In the genomic region with DNA sequence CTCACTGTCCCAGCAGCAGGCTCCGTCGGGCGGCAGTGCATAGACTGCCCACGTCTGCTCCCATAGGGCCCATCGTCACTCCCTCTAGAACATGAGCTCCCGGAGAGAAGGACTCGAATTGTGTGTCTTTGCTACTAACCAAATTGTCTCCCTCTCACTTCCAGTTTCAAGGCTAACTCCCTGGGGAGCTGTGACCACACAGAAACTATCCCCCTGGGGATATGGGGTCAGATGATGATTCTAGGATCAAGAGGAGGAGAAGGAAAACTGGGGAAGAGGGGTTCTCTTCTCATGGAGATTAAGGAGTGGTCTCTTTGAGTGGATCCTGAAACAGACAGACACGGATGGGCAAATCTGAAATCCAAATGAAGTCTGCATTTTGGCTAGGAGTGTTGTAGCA, we compare ENCODE assay signal across 23 mouse cellular contexts. TPM values are rescaled to one million over a fixed set of nuclear protein-coding genes. Genes with fewer than 3 reads are reported as not detected.
DNase-seq lines count a peak whose midpoint lies in the region; ATAC-seq and TF ChIP-seq lines count a peak whose summit lies in the region.
"Had no signal": no experiment of that assay in that cellular context is flagged by ENCODE, and none has a peak within 500 bp of the region (broad histone marks: within the 10 kb centered on the region; RNA-seq: fewer than 3 reads in every experiment).

No protein-coding gene starts in this region.

- H3K9me3 ChIP-seq in forebrain, embryonic 10.5 days = peaks cover 3% of the 10 kb centered on the region; the same call in 1 of the 2 replicates
- no peaks in the 10 kb centered on the region for H3K9me3 ChIP-seq in forebrain, embryonic 11.5 days (ENCODE audit: control insufficient read depth, low read length)
- no peaks in the 10 kb centered on the region for H3K9me3 ChIP-seq in lung, embryonic 15.5 days
- H3K9me3 ChIP-seq: embryonic facial prominence, embryonic 13.5 days; embryonic facial prominence, embryonic 15.5 days; forebrain, embryonic 12.5 days had no signal

- TF ChIP-seq CTCF in cerebellum, adult 2 months (IDR thresholded peaks at IDR 0.05; ENCODE audit: borderline replicate concordance, insufficient read depth, low read depth, low read length) = no peak
- TF ChIP-seq CTCF in lung, adult 2 months (IDR thresholded peaks at IDR 0.05; ENCODE audit: insufficient read depth, low read length) = no peak

- H3K36me3 ChIP-seq in forebrain, embryonic 10.5 days (replicated peaks) = no peaks in the 10 kb centered on the region
- no peaks in the 10 kb centered on the region for H3K36me3 ChIP-seq in forebrain, embryonic 11.5 days (ENCODE audit: control insufficient read depth, insufficient read depth, low read length)
- no peaks in the 10 kb centered on the region for H3K36me3 ChIP-seq in lung, embryonic 15.5 days
- H3K36me3 ChIP-seq: embryonic facial prominence, embryonic 13.5 days; embryonic facial prominence, embryonic 15.5 days; forebrain, embryonic 12.5 days had no signal

- H3K4me3 ChIP-seq in cerebellum, adult 2 months (replicated peaks; ENCODE audit: insufficient read depth, low read depth, low read length) = no peak overlapping the region
- no peak overlapping the region for H3K4me3 ChIP-seq in forebrain, embryonic 10.5 days
- no peak overlapping the region for H3K4me3 ChIP-seq in forebrain, embryonic 11.5 days (ENCODE audit: low read depth, low read length)
- H3K4me3 ChIP-seq in lung, embryonic 15.5 days = no peak overlapping the region
- H3K4me3 ChIP-seq in lung, adult 2 months (replicated peaks; ENCODE audit: extremely low read depth, low read depth, low read length) = no peak overlapping the region
- H3K4me3 ChIP-seq: embryonic facial prominence, embryonic 13.5 days; embryonic facial prominence, embryonic 15.5 days; erythroblast, embryonic 14.5 days; forebrain, embryonic 12.5 days had no signal

- H3K4me2 ChIP-seq in forebrain, embryonic 11.5 days (ENCODE audit: low read depth, low read length, severe bottlenecking) = no peak overlapping the region
- H3K4me2 ChIP-seq in lung, embryonic 15.5 days = no peak overlapping the region
- H3K4me2 ChIP-seq: embryonic facial prominence, embryonic 13.5 days; embryonic facial prominence, embryonic 15.5 days; forebrain, embryonic 12.5 days had no signal

- H3K9ac ChIP-seq in forebrain, embryonic 11.5 days (ENCODE audit: low read length) = no peak overlapping the region
- H3K9ac ChIP-seq in lung, embryonic 15.5 days = no peak overlapping the region
- H3K9ac ChIP-seq: embryonic facial prominence, embryonic 13.5 days; embryonic facial prominence, embryonic 15.5 days; forebrain, embryonic 12.5 days had no signal

- no peaks in the 10 kb centered on the region for H3K27me3 ChIP-seq in cerebellum, adult 2 months (ENCODE audit: control insufficient read depth, insufficient read depth, low read length)
- peaks cover 38% of the 10 kb centered on the region for H3K27me3 ChIP-seq in forebrain, embryonic 10.5 days (ENCODE audit: poor library complexity, severe bottlenecking)
- no peaks in the 10 kb centered on the region for H3K27me3 ChIP-seq in forebrain, embryonic 11.5 days (ENCODE audit: control insufficient read depth, insufficient read depth, low read length)
- no peaks in the 10 kb centered on the region for H3K27me3 ChIP-seq in lung, embryonic 15.5 days
- H3K27me3 ChIP-seq: embryonic facial prominence, embryonic 15.5 days had no signal

- no peak for ATAC-seq in forebrain, embryonic 11.5 days (replicated peaks; ENCODE audit: low FRiP score)
- no peak for ATAC-seq in lung, embryonic 15.5 days (ENCODE audit: borderline replicate concordance, extremely low read depth, low FRiP score, low TSS enrichment)
- ATAC-seq: CD4-positive, CD25-positive, alpha-beta regulatory T cell, adult 4 months; forebrain, embryonic 14.5 days; forebrain, embryonic 16.5 days had no signal

- H3K4me1 ChIP-seq in cerebellum, adult 2 months (ENCODE audit: control insufficient read depth, insufficient read depth, low read length) = peaks cover 57% of the 10 kb centered on the region
- peaks cover 54% of the 10 kb centered on the region for H3K4me1 ChIP-seq in forebrain, embryonic 10.5 days
- H3K4me1 ChIP-seq in forebrain, embryonic 11.5 days (replicated peaks; ENCODE audit: control insufficient read depth, insufficient read depth, low read length) = peaks cover 22% of the 10 kb centered on the region
- peaks cover 42% of the 10 kb centered on the region for H3K4me1 ChIP-seq in lung, embryonic 15.5 days
- H3K4me1 ChIP-seq in lung, adult 2 months (ENCODE audit: control insufficient read depth, insufficient read depth, low read length) = peaks cover 9% of the 10 kb centered on the region; the same call in 1 of the 2 replicates

- no peak for TF ChIP-seq POLR2A in cerebellum, adult 2 months (IDR thresholded peaks at IDR 0.05; ENCODE audit: borderline replicate concordance, insufficient read depth, low read length)
- no peak for TF ChIP-seq POLR2A in lung, adult 2 months (IDR thresholded peaks at IDR 0.05; ENCODE audit: borderline replicate concordance, extremely low read depth, low read depth, low read length)

- DNase-seq in cerebellum, adult 2 months = no peak
- DNase-seq in cerebellum, postnatal 14 days = no peak
- no peak for DNase-seq in forebrain, embryonic 10.5 days (ENCODE audit: extremely low spot score, low spot score)
- DNase-seq in forebrain, embryonic 11.5 days (ENCODE audit: low spot score) = no peak
- DNase-seq in lung, adult 2 months = no peak
- DNase-seq: adrenal gland, adult 2 months; adrenal gland, postnatal 10 days; adrenal gland, postnatal 25 days; B cell, adult 2 months; cerebellum, adult 11 months; cerebellum, adult 18-20 months; cerebellum, adult 9-10 months; cerebellum, postnatal 10 days; cerebellum, postnatal 36 days; embryo, embryonic 11 days had no signal

- WGBS in cerebellum, adult 2 months = 68% methylated on average over 8 of the region's 8 CpGs
- WGBS in forebrain, embryonic 10.5 days = 83% methylated on average over 8 of the region's 8 CpGs
- 82% methylated on average over 8 of the region's 8 CpGs for WGBS in forebrain, embryonic 11.5 days
- 71% methylated on average over 8 of the region's 8 CpGs for WGBS in lung, embryonic 15.5 days
- 79% methylated on average over 8 of the region's 8 CpGs for WGBS in lung, adult 2 months

- peak overlapping the region; percentile 60; the same call in 1 of the 2 replicates for H3K27ac ChIP-seq in cerebellum, adult 2 months (ENCODE audit: insufficient read depth, low read length)
- peak overlapping the region; percentile 40; the same call in 1 of the 2 replicates for H3K27ac ChIP-seq in forebrain, embryonic 10.5 days
- no peak overlapping the region for H3K27ac ChIP-seq in forebrain, embryonic 11.5 days (ENCODE audit: low read depth, low read length)
- peak overlapping the region; percentile 89; the same call in 1 of the 2 replicates for H3K27ac ChIP-seq in lung, embryonic 15.5 days
- H3K27ac ChIP-seq: embryonic facial prominence, embryonic 13.5 days; embryonic facial prominence, embryonic 15.5 days; forebrain, embryonic 12.5 days had no signal

RNA-seq across cellular contexts. Expression of a gene that starts 18.0 kb away (rescaled TPM):
- polyA plus RNA-seq in cerebellum, adult 2 months (2012; rRNA removed) = 96.2 and 101 TPM in 2 replicates
- 42.3 and 42.5 TPM in 2 replicates for polyA plus RNA-seq in forebrain, embryonic 10.5 days (2016; fragmentation: Nextera tagmentation; extraction: Ambion mirVana)
- 58.8 and 63.2 TPM in 2 replicates for polyA plus RNA-seq in forebrain, embryonic 11.5 days (2014; fragmentation: Nextera tagmentation; extraction: Ambion mirVana)
- polyA plus RNA-seq in lung, embryonic 15.5 days (2015; fragmentation: Nextera tagmentation; extraction: Ambion mirVana) = 68.6 and 73.1 TPM in 2 replicates
- polyA plus RNA-seq in lung, adult 2 months (2012; rRNA removed) = 182 and 227 TPM in 2 replicates

RNA-seq across cellular contexts. Expression of a gene that starts 40.0 kb away (rescaled TPM):
- 0.33 and 0.54 TPM in 2 replicates for polyA plus RNA-seq in cerebellum, adult 2 months (2012; rRNA removed)
- polyA plus RNA-seq in forebrain, embryonic 10.5 days (2016; fragmentation: Nextera tagmentation; extraction: Ambion mirVana) = 0.06 and 0.10 TPM in 2 replicates
- polyA plus RNA-seq in forebrain, embryonic 11.5 days (2014; fragmentation: Nextera tagmentation; extraction: Ambion mirVana) = 0.08 and 0.32 TPM in 2 replicates
- polyA plus RNA-seq in lung, embryonic 15.5 days (2015; fragmentation: Nextera tagmentation; extraction: Ambion mirVana) = 0.25 and 0.39 TPM in 2 replicates
- 0.12 and 0.30 TPM in 2 replicates for polyA plus RNA-seq in lung, adult 2 months (2012; rRNA removed)
- polyA plus RNA-seq: forebrain, embryonic 12.5 days had no signal

RNA-seq across cellular contexts. Expression of a gene that starts 59.3 kb away (rescaled TPM):
- polyA plus RNA-seq in cerebellum, adult 2 months (2012; rRNA removed) = 10.2 and 10.4 TPM in 2 replicates
- polyA plus RNA-seq in forebrain, embryonic 10.5 days (2016; fragmentation: Nextera tagmentation; extraction: Ambion mirVana) = 19.9 and 21.2 TPM in 2 replicates
- polyA plus RNA-seq in forebrain, embryonic 11.5 days (2014; fragmentation: Nextera tagmentation; extraction: Ambion mirVana) = 15.5 and 23.2 TPM in 2 replicates
- 16.2 and 18.7 TPM in 2 replicates for polyA plus RNA-seq in lung, embryonic 15.5 days (2015; fragmentation: Nextera tagmentation; extraction: Ambion mirVana)
- polyA plus RNA-seq in lung, adult 2 months (2012; rRNA removed) = 6.1 and 6.6 TPM in 2 replicates
